In the genomic region with DNA sequence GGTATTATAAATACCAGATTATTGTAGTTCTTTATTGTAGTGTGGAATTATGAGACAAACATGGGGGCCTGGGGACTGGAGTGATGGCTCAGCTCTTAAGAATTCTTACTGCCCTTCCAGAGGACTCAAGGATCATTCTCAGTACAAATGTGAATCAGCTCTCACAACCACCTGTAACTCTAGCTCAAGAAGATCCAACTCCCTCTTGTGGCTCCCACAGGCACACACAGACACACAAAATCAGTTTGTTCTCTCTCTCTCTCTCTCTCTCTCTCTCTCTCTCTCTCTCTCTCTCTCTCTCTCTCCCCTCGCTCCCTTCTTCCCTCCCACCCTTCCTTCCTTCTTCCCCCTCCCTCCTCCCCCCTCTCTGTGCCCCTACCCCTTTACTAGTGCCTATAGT, we compare ENCODE assay signal across 19 mouse cellular contexts.
A peak's percentile ranks its signal among the peaks of the same experiment; 100 is the strongest.
DNase-seq lines count a peak whose midpoint lies in the region; ATAC-seq and TF ChIP-seq lines count a peak whose summit lies in the region.
"Had no signal": no experiment of that assay in that cellular context is flagged by ENCODE, and none has a peak within 500 bp of the region (broad histone marks: within the 10 kb centered on the region; RNA-seq: fewer than 3 reads in every experiment).

No protein-coding gene starts in this region.

- POLR2A ChIA-PET in Patski (lab: Charles Lee): no interaction called here

- TF ChIP-seq CTCF in forebrain, postnatal 0 days (IDR thresholded peaks at IDR 0.05; ENCODE audit: low read depth): peak; percentile 15; the same call in 1 of the 2 replicates
- peak; percentile 31 for TF ChIP-seq CTCF in lung, embryonic 14.5 days (IDR thresholded peaks at IDR 0.05; ENCODE audit: low read depth)
- no peak for TF ChIP-seq CTCF in lung, adult 2 months (IDR thresholded peaks at IDR 0.05; ENCODE audit: insufficient read depth, low read length)
- TF ChIP-seq CTCF in Patski (IDR thresholded peaks at IDR 0.05): peak; percentile 45

- H3K4me3 ChIP-seq in forebrain, postnatal 0 days (ENCODE audit: low read depth, low read length): no peak overlapping the region
- no peak overlapping the region for H3K4me3 ChIP-seq in forebrain, embryonic 15.5 days
- H3K4me3 ChIP-seq in lung, embryonic 14.5 days (ENCODE audit: low read depth, low read length): no peak overlapping the region
- no peak overlapping the region for H3K4me3 ChIP-seq in lung, adult 2 months (replicated peaks; ENCODE audit: extremely low read depth, low read depth, low read length)
- H3K4me3 ChIP-seq: embryonic facial prominence, embryonic 15.5 days; hindbrain, embryonic 15.5 days; limb, embryonic 15.5 days; megakaryocyte, embryonic 14.5 days had no signal

- no peak for DNase-seq in forebrain, postnatal 0 days
- no peak for DNase-seq in lung, embryonic 14.5 days
- DNase-seq in lung, adult 2 months: no peak
- DNase-seq in Patski (ENCODE audit: low read depth, low spot score): no peak
- no peak for DNase-seq in adrenal gland, adult 8-10 months
- no peak for DNase-seq in cerebellum, postnatal 14 days
- DNase-seq: adrenal gland, postnatal 25 days; cerebellum, adult 9-11 months; embryo, embryonic 11 days; kidney, adult 2 months; kidney, postnatal 36 days; right cerebral cortex, postnatal 25 days had no signal

- H3K4me1 ChIP-seq in forebrain, postnatal 0 days (ENCODE audit: insufficient read depth): no peaks in the 10 kb centered on the region
- H3K4me1 ChIP-seq in forebrain, embryonic 15.5 days: no peaks in the 10 kb centered on the region
- H3K4me1 ChIP-seq in lung, embryonic 14.5 days (ENCODE audit: insufficient read depth): no peaks in the 10 kb centered on the region
- no peaks in the 10 kb centered on the region for H3K4me1 ChIP-seq in lung, adult 2 months (ENCODE audit: control insufficient read depth, insufficient read depth, low read length)
- H3K4me1 ChIP-seq: embryonic facial prominence, embryonic 15.5 days; hindbrain, embryonic 15.5 days; limb, embryonic 15.5 days; megakaryocyte, embryonic 14.5 days had no signal

- TF ChIP-seq POLR2A in lung, adult 2 months (IDR thresholded peaks at IDR 0.05; ENCODE audit: borderline replicate concordance, extremely low read depth, low read depth, low read length): no peak

- no peak overlapping the region for H3K9ac ChIP-seq in forebrain, postnatal 0 days
- no peak overlapping the region for H3K9ac ChIP-seq in forebrain, embryonic 15.5 days (replicated peaks)
- H3K9ac ChIP-seq in lung, embryonic 14.5 days: no peak overlapping the region
- H3K9ac ChIP-seq: embryonic facial prominence, embryonic 15.5 days; hindbrain, embryonic 15.5 days; limb, embryonic 15.5 days had no signal

- in situ Hi-C loops in Patski (cut with MboI; ENCODE audit: low pct_unique_long_range_greater_than_20kb): no loop called here

- 60% methylated on average over 1 of the region's 1 CpGs for WGBS in forebrain, postnatal 0 days
- 71% methylated on average over 1 of the region's 1 CpGs for WGBS in forebrain, embryonic 15.5 days
- WGBS in lung, embryonic 14.5 days: 63% methylated on average over 1 of the region's 1 CpGs
- WGBS in lung, adult 2 months: 94% methylated on average over 1 of the region's 1 CpGs

- ATAC-seq in forebrain, postnatal 0 days: no peak
- ATAC-seq in forebrain, embryonic 15.5 days (replicated peaks): no peak
- no peak for ATAC-seq in lung, embryonic 14.5 days (ENCODE audit: insufficient read depth)
- ATAC-seq in Patski: no peak
- 0 out of 2 replicates have a peak, but pooled peaks have one; percentile 30 for ATAC-seq in neutrophil, adult 5-6 weeks (ENCODE audit: extremely low read depth, insufficient number of reproducible peaks, low FRiP score, poor library complexity, severe bottlenecking)

- no peak overlapping the region for H3K4me2 ChIP-seq in forebrain, postnatal 0 days (ENCODE audit: low read depth)
- H3K4me2 ChIP-seq in forebrain, embryonic 15.5 days (replicated peaks): no peak overlapping the region
- no peak overlapping the region for H3K4me2 ChIP-seq in lung, embryonic 14.5 days
- H3K4me2 ChIP-seq: embryonic facial prominence, embryonic 15.5 days; heart, embryonic 11.5 days; hindbrain, embryonic 15.5 days; limb, embryonic 15.5 days had no signal

- no peaks in the 10 kb centered on the region for H3K27me3 ChIP-seq in forebrain, postnatal 0 days (ENCODE audit: insufficient read depth, low read length)
- no peaks in the 10 kb centered on the region for H3K27me3 ChIP-seq in forebrain, embryonic 15.5 days
- H3K27me3 ChIP-seq in lung, embryonic 14.5 days (ENCODE audit: insufficient read depth, low read length): no peaks in the 10 kb centered on the region
- H3K27me3 ChIP-seq in Patski: no peaks in the 10 kb centered on the region
- H3K27me3 ChIP-seq: embryonic facial prominence, embryonic 15.5 days; hindbrain, embryonic 15.5 days; limb, embryonic 15.5 days; megakaryocyte, embryonic 14.5 days had no signal

- no peaks in the 10 kb centered on the region for H3K36me3 ChIP-seq in forebrain, postnatal 0 days (ENCODE audit: insufficient read depth)
- H3K36me3 ChIP-seq in forebrain, embryonic 15.5 days: no peaks in the 10 kb centered on the region
- H3K36me3 ChIP-seq in lung, embryonic 14.5 days (ENCODE audit: insufficient read depth): no peaks in the 10 kb centered on the region
- H3K36me3 ChIP-seq: embryonic facial prominence, embryonic 15.5 days; hindbrain, embryonic 15.5 days; limb, embryonic 15.5 days had no signal

- H3K9me3 ChIP-seq in forebrain, postnatal 0 days (ENCODE audit: low read length): no peaks in the 10 kb centered on the region
- no peaks in the 10 kb centered on the region for H3K9me3 ChIP-seq in forebrain, embryonic 15.5 days
- no peaks in the 10 kb centered on the region for H3K9me3 ChIP-seq in lung, embryonic 14.5 days (ENCODE audit: low read depth, low read length)
- H3K9me3 ChIP-seq: hindbrain, embryonic 15.5 days; limb, embryonic 15.5 days; megakaryocyte, embryonic 14.5 days had no signal

- H3K27ac ChIP-seq in forebrain, postnatal 0 days (ENCODE audit: low read depth, low read length): no peak overlapping the region
- H3K27ac ChIP-seq in forebrain, embryonic 15.5 days (replicated peaks): no peak overlapping the region
- H3K27ac ChIP-seq in lung, embryonic 14.5 days (ENCODE audit: low read depth): no peak overlapping the region
- H3K27ac ChIP-seq: embryonic facial prominence, embryonic 15.5 days; hindbrain, embryonic 15.5 days; limb, embryonic 15.5 days had no signal

- CTCF ChIA-PET in Patski (lab: Charles Lee): interaction anchor here (1.1 to 1.5 kb wide), 2 partner anchors 163 to 377 kb away, joined by 3 read pairs; no protein-coding TSS in a partner anchor
